Mouse (Mus musculus) CD4-positive, CD25-positive, alpha-beta regulatory T cell, adult 2 months (primary cell): Measurements from ENCODE around the gene Cabin1.

ENCODE experiments used
- DNase-seq: peaks from one replicate; pipeline ENCODE4 v3.0.0-alpha.2; 2012; ENCODE audit warnings: low read depth, low spot score

Cabin1 gene

DNA sequence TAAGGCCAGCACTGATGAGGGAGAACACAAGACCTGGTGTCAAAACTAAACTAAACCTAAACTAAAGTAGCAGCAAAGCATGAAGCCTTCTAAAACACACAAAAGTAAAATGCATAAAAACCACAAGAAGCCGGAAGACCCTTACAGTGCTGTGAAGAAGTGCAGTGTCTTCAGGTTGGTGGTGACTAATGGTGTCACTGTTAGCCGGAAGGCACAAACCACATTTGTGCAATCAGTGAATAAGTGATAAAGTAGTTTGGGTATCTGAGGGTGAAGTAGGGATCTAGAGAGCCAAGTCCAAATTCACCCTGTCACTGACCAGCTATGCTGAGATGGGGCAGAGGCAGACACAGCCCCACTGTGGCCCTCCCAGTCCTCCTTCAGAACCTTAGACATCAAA, 61.6 kb downstream of the Cabin1 start:
- DNase-seq = no peak

DNA sequence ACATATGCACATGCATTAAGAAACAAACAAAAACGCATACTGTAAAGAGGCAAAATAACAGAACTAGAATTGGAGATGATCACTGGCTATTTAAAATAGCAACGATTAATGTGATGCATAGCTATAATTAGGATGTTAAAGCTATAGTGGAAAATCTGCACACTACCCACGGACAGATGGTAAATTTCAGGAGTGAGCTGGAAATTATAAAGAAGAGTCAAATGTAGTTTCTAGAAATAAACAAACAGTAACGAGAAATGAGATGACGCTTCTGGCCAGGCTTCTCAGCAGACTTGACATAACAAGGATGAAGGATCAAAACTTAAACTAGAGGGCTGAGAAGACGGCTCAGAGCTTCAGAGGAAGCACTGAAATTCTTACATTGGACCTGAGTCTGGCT, 62.9 kb downstream of the Cabin1 start:
- no peak for DNase-seq

DNA sequence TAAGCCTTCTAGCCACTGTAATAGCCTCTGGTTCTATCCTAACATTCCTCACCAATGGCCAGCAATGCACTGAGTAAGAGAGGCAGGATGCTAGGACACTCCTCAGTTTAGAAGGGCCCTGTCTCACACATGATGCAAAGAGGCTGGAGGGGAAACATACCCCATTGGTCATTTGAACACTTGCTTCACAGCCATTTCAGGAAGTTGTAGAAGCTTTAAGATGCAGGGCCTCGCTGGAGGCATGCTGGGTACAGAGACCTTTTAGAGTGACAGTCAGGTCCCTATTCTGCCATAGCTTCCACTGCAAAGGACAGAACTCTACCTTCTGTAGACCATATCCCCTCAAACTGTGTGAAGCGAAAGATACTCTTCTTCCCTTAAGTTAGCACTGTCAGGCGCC, 66.4 kb downstream of the Cabin1 start:
- DNase-seq = no peak

DNA sequence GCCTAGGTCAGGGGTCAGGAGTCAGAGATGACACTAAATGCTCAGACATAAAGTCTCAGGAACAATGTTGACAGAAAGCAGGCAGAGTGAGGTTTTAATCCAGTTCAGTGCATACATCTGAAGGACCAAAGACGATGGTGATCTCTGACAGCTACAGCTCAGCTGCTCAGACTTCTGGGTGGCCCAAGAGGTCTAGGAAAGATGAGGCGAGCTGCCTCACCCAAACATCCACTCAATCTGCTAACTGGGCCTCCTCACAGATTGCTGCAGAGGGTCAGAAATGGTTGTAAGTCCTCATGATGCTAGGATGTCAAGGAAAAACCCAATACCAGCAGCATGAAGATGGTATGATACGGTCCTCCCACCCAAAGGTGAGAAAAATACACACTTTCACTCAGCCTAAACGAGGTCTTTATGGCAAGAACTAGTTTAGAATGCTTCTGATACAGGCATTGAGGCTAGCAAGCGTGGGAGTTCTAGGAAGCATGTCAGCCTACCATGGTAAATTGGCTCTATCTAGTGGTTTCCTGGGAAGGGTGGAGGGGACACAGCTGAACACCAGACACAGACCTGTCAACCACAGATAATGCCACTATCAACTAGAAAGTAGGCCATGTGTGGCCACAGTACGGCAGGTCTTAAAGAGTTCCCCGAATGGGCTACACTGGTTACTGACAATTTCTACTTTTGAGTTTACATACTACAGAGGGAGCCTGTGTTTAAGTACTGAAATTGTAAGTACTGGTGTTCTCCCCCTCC, 67.4 kb downstream of the Cabin1 start:
- no peak for DNase-seq

DNA sequence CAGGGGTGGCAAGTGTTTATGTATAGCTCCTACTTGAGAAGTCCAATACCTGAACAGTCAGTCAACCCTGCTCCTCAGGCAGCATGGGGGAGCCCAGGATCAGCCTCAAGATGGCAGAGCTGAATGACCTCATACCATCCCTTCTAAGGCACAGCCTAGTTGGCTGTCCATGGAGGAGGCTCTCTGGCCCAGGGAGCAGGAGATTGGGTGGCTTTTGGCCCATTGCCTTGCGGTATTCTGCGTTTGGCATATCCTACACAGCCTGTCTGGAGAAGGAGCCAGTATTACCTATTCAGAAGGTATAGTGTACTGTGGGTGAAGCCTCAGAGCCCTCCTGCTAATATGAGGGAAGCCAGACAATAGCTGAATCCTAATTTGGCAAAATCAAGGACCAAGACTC, 68.6 kb downstream of the Cabin1 start:
- no peak for DNase-seq

DNA sequence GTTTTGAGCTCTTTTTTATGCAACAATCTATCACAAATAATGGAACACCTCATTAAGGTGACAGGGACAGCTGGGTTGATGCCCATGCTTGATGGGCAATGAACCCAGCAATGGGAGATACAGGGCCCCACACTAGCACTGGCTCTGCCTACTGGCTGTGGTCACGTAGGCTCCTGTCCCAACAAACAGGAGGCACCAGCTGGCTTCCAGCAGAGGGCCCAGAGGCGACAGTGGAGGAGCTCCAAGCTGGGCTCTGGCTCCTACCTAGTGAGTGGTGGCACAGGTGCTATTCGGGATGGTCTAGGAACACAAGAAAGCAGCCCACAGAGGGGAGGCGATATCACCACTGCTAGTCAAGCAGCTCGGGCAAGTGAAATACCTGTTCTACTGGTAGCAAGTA, 69.1 kb downstream of the Cabin1 start:
- no peak for DNase-seq

DNA sequence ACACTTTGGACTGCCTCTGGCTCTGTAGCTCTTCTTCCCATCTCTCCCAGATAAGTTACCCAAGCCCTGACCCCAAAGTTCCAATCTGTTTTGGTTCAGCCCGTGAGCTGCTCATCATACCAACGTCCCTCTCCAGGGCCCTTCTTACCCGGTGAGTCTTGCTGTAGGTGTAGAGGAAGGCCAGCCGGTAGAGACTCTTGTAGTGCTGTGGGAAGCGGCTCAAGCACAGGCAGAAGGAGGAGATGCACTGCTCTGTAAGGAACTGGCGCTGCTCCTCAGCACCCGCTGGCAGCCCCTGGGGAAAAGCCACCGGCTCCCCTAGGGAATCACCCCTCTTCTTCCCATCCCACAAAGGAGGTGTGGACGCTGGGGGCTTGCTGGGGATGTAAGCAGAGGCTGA, 69.6 kb downstream of the Cabin1 start:
- no peak for DNase-seq

DNA sequence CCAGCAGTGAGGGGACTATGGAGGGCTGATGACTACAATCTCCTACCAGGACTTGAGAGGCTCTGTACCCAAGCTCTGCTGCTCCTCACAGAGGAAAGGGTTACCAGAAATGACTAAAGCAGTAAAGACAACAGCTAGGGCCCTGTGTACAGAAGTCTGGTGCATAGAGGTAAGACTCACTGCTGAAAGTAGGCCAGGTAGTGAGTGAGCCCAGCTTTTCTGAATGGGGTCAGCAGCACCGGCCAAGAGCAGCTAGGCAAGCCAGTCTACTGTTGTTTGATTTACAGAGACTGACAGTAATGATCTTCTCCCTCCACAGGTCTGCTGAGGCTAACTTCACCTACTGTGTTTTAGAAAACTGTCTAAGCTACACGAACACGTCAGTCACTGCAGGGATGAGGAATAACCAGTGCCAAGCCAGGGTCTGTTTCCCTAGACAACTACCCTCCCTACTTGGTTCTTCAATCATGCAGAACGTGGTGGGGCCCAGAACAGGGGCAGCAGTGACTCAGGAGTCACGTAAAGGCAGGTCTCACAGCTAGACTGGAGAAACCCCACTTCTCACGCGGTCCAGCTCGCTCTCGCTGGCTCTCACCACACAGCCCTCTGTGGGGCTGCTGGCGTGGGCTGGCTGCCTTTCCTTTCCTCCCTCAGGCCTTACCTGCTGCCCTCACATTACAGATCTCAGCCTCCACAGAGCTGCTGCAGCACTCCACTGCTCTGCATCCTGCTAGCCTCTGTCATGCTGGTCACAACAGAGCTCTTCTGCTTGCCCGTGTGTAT, 70.5 kb downstream of the Cabin1 start:
- no peak for DNase-seq

DNA sequence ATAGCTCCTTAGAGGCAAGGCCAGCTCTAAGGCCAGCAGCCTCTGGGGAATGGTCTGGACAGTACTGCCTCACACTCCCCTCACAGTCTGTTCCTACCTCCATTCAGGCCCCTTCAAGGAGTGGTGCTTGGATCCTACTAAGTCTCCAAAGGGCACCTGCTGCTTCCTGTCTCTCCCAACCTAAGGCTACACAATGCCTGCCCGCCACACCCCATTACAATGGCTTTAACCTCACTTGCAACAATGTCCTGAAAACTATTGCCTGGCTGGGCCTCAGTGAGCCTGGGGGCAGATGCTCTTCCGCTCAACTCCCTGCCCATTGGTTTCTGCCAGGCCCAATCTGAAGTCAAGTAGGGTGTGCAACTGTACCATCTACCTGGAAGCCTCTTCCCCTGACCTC, 75.5 kb downstream of the Cabin1 start:
- no peak for DNase-seq

DNA sequence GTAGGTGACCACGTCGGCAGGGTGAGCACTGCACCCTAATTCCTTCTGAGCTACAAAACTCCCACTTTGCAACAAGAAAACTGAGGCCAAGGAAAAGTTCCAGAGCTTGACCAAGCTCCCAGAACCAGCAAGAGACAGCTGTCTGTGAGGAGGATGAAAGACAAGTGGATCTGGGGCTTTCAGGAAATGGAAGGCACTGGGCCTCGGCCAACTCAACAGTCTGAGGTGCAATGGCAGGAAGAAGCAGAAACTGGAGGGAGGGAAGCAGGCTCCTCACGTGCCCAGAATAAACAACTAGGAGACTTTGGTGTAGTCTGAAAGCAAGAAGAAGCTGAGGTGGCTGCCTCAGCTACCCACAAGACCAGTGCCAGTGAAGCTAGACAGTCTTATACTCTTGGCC, 77.4 kb downstream of the Cabin1 start:
- DNase-seq = no peak

DNA sequence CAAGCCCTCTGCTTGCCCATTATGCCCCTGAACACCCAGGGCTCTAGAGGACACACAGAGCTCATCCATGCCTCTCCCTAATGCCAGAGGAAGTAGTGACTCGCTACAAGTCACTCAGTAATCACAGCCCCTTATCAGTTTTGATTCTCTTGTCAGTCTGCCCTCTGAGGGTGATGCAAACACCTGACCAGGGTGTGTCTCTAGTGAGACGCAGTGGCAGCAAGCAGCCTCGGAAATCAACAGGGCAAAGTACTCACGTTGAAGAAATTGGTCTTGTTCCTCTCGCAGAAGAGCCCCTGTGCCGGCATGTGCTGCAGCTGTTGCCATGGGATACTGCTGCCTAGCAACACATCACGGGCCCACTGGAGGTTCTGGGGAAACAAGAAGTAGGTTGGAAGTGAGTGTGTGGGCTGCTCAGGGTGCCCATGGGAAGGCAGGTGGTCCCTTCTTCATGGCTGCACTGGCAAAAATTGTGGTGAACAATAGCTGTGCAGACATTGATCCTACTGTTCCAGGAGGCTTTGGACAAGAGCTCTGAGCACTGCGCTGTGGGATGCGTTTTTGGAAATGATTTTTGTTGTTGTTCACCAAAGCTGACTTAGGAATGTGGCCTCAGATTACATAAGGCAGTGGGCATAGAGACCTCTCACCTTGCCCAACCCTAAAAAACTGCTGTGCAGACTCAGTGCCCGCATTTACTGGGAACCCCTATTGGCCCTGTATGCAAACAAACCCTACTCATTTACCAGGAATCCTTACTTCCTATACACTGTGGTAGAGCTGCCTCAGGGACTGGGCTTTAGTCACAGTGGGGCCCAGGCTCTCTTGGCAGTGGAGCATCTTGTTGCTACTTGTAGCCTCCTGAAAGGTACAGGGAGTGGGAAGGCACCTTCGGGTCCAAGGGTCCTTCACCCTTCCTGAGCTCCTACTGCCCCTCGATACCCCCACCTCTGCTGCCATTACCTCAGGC, 79.8 kb downstream of the Cabin1 start:
- DNase-seq = no peak

DNA sequence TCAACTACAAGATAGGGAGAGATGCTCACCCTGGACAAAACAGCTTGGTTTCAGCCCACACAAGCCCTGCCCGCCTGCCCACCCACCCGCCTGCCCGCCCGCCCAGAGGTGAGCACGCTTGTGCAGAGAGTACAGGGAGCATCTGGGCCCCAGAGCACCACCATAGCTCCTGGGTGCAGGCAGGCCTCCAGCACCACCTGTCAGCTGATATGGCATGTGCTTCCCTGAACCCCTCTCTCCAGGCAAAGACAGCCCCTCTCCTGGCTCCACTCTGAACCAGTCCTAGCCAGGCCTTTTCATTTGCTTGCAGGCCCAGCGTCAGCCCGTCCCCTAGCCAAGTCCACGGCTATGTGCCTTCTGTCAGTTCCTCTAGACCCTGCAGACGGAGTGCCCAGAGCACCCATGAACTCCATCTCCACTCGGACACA, 83.6 kb downstream of the Cabin1 start:
- DNase-seq = no peak

DNA sequence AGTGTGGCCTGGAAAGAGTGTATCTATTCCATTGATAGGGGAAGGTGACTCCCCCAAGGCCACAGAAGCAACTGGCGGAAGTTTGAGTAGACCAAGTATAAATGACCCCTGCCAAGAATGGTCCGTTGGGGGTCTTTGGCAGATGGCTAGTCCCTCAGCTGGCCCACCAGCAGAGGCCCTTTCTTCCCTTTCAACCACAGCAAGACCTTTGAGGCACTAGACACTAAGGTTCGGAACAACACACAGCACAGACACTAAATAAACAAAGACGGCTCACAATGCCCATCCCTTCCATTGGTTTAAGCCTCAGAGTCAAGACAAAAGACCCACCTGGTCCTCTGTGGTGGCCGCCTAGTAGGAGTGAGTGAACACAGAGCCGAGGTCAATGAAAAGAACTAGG, 84.9 kb downstream of the Cabin1 start:
- DNase-seq = no peak

DNA sequence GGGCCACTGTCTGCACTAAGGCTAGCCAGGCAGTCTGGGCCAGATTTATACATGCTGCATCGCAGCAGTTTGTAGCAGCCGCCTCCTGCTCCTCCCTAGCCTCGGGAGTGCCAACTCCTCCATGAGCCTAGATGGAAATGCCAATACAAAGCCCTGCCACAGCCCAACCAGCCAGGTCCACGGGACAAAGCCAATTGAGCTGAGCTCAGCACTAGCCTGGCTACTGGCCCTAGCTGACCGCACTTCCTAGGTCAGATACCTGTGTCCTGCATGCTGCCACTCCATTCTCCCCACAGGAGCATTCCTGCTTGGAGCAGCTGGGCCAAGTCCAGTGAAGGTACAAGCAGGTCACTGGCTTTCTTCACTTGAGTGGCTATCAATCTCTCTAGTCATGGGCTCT, 86.2 kb downstream of the Cabin1 start:
- DNase-seq = no peak

DNA sequence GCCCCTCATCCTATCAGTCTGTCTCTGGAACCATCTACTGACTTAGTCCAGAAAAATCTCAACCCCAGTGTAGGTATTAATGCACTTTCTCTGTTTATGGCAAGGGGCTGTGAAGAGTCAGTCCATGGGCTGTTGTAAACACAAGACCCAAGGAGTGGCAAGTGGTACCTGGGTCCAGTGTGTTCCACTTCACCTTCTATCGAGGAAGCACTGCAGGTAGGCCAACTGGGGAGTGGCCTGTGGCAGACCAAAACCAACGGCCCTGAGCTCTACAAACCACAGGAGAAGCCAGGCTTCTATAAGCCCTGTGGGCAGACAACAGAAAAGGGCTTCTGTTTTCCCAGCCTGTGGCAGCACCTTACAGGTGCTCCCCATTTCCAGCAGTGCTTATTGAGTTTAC, 86.6 kb downstream of the Cabin1 start:
- no peak for DNase-seq

DNA sequence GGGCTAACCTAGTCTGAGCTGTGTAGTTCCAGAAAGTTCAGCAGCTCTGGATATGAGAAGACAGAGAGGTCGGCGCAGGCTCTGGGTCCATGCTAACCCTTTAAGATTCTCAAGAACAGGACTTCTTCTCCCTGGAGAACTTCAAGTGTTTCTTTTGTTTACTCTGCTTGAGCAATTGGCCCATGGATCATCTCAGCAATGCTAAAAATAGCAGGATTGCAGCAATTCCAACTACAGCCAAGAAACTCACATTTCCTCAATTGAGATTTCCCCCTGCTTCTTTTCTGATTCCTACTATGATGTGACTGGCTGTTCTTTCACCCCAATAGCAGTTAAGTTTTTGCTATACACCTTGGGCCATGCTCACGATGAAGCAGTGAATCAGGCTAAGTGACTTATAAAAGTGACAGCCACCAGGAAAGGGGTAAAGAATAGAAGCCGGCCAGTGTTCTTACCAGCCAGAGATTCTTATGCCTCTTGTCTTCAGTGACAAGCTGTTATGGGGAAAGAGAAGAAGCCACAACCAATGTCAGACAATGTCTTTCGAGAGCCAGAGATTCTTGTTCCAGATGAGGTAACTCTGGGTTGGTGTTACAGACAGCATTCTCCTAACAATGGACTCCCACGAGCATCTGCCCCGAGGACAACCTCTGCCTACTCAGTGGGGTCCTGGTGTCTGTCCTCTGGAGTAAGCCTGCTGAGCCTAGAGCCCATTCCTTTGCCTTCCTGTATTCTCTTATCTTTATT, 87.1 kb downstream of the Cabin1 start:
- no peak for DNase-seq

DNA sequence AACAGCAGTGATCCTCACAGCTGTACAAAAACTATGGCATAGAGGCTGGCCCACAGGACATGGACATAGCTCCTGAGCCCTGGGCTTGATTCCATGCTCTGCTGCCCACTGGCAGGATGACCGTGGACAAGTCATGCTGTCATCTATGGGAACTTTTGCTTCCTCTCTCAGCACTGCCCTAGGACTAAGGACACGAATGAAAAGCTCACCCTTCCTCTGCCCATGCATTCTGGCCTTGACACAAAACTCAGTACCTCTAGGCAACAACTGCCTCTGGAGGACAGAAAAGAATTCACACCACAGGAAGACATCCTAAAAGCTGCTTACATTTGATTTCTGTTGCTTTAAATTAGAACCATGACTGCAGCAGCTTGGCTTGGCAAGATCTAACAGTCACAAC, 87.9 kb downstream of the Cabin1 start:
- DNase-seq = no peak

DNA sequence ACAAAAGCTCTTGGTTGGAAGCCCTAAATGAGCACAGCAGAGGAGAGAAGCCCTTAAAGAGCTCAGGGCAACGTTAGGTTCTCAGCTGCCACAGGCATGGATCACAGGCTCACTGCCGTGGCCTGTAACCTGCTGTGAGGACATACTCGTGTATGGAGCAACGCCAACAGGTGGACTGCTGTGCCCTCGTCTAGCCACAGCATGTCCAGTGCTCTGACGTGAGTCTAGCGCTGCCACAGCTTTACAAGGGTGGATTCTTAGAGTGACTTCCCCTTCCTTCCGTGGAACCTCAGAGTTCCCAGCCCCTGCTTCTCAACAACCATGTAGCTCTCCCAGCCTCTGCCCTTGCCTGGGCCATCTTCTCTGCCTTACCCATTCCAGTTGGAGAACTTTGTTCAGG, 88.5 kb downstream of the Cabin1 start:
- DNase-seq = no peak

DNA sequence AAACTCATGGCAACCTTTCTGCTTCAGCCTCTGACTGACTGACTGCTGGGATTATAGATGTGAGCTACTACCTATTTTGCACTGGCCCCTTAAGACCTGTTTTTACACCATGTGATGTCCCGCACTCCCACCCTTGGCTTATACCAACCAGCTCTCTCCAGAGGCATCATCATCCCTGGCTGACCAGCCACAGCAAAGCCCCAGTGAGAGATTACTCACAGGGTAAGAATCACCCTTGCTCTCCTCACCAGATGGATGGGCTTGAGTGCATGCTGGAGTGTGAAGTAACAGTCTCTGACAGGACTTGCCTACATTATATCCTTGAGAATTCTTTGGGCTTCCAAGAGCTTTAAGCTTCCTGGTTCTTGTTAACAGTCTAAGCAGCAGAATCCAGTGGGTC, 94.2 kb downstream of the Cabin1 start:
- DNase-seq = no peak

DNA sequence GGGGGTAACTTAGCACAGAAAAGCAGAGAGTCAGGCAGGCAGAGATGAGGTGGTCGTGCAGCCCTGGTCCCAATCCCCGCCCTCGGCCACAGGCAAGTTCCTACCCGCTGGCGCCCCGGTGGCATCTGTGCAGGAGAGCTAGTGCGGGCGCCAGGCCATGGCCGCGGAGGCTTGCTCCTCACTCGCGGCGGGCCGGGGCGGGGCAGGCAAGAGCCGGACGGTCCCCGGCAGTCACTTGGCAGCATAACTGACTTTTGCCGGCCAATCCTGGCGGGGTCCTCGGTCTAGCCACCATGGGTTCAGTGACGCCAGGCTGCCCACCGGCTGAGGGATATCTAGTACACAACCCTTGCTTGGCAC, 96.2 kb downstream of the Cabin1 start:
- DNase-seq = peak; percentile 59

DNA sequence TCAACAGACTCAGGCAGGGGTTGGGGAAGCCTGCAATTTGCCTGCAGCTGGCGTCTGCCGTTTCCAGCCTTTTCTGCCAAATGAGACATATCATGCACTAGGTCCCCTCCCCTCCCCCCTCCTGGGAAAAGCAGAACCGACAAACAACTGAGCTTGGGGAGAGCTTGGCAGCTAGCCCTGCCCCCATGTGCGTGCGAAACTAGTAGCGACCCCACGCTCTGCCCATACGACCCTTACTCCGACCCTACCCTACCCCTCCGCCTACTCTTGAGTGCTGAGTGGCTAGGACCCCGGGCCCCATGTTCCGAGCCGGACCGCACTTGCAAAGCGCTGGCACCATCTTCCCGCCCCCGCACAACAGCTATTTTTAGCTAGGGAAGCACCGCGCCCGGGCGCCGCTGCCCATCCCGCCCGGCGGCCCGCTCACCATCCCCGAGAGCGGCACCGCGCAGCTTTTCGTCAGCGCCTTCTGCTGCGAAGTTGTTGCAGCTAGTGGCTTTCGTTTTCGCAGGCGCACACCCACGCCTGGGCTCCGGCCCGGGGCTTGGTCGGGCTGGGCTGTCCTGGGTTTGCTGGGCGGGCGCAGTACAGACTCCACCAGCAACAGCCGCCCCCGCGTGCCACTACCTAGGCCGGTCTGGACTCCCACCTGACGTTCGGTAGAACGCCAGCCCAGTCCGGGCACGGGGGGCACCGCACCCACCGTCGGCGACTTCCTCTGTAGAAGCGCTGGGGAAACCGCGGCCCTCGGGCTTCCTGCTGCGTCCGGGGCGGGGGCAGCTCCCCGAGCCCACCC, 96.8 kb downstream of the Cabin1 start:
- peak; percentile 80 for DNase-seq
